Mouse (Mus musculus) E14TG2a.4 (cell line): ENCODE data around the gene Amn1.

ENCODE experiments used
- CTCF ChIP-seq: conservative IDR thresholded peaks from 2 replicates; pipeline ENCODE4 v1.5.1; 2014; ENCODE audit warnings: low read length
- NANOG ChIP-seq: IDR thresholded peaks from 2 replicates; pipeline ENCODE4 v1.6.1; 2014; ENCODE audit warnings: borderline replicate concordance, low read length, mixed read lengths
- POU5F1 ChIP-seq: IDR thresholded peaks from 2 replicates; pipeline ENCODE4 v1.6.1; 2014; ENCODE audit warnings: low read length, borderline replicate concordance

DNA sequence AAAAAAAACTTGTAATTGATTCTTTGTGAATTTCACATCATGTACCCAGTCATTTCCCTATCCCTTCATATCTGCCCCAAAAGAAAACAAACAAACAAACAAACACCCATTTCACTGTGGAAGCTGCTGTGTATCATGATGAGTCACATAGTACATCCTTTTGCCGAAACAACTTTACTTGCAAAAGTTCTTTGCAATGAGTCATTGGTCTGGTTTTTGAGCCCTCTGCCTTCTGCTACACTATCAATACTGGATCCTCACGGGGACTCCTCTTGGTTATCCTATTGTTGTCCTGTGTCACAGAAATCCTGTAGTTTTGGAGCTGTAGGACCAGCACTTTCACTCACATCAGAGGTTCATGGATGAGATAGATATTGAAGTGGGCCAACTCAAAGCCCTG is 79.6 kb downstream of the Amn1 start:
- TF ChIP-seq CTCF: no peak
- no peak for TF ChIP-seq NANOG
- TF ChIP-seq POU5F1: no peak
